Mouse (Mus musculus) urinary bladder, postnatal 36 days (tissue): ENCODE results near the gene Tsc22d4.

Experiments
- DNase-seq, 2 experiments: peaks; one replicate each; pipeline ENCODE4 v3.0.0; 2022; ENCODE audit warnings: low spot score in 2 of 2, mixed read lengths in 1 of 2

The Tsc22d4 gene

GRCm38 (mm10) chr5:137745214-137746171, at the start of gene Tsc22d4:
TSS of gene Tsc22d4 (plus strand) at chr5:137745730.
- DNase-seq = peak; percentile 81 to 90

GRCm38 (mm10) chr5:137695930-137696329, 49.6 kb upstream of the Tsc22d4 start:
- no peak for DNase-seq

GRCm38 (mm10) chr5:137699080-137699479, 46.5 kb upstream of the Tsc22d4 start:
- no peak for DNase-seq

GRCm38 (mm10) chr5:137699850-137700249, 45.7 kb upstream of the Tsc22d4 start:
- DNase-seq = no peak

- no peak for DNase-seq
Measured at GRCm38 (mm10) chr5:137705242-137705641, 40.3 kb upstream of the Tsc22d4 start.

GRCm38 (mm10) chr5:137706913-137707633, 38.5 kb upstream of the Tsc22d4 start:
- DNase-seq = peak; percentile 85 to 89

- no peak for DNase-seq
Measured at GRCm38 (mm10) chr5:137713454-137713853, 32.1 kb upstream of the Tsc22d4 start.

- no peak for DNase-seq
Measured at GRCm38 (mm10) chr5:137715685-137716084, 29.8 kb upstream of the Tsc22d4 start.

- no peak for DNase-seq
Measured at GRCm38 (mm10) chr5:137718020-137718790, 27.3 kb upstream of the Tsc22d4 start.

- DNase-seq = no peak
Measured at GRCm38 (mm10) chr5:137719088-137719487, 26.4 kb upstream of the Tsc22d4 start.

- DNase-seq = peak; percentile 32 to 38
Measured at GRCm38 (mm10) chr5:137720558-137721164, 24.9 kb upstream of the Tsc22d4 start.

GRCm38 (mm10) chr5:137723840-137724239, 21.7 kb upstream of the Tsc22d4 start:
- no peak for DNase-seq

- DNase-seq = no peak
Measured at GRCm38 (mm10) chr5:137726767-137727166, 18.8 kb upstream of the Tsc22d4 start.

- no peak for DNase-seq
Measured at GRCm38 (mm10) chr5:137733638-137734288, 11.8 kb upstream of the Tsc22d4 start.

- DNase-seq = no peak
Measured at GRCm38 (mm10) chr5:137734289-137735061, 11.1 kb upstream of the Tsc22d4 start.

- no peak for DNase-seq
Measured at GRCm38 (mm10) chr5:137737400-137737940, 8.1 kb upstream of the Tsc22d4 start.

GRCm38 (mm10) chr5:137738516-137738915, 7.0 kb upstream of the Tsc22d4 start:
- no peak for DNase-seq

- DNase-seq = no peak
Measured at GRCm38 (mm10) chr5:137739471-137739870, 6.1 kb upstream of the Tsc22d4 start.

- no peak for DNase-seq
Measured at GRCm38 (mm10) chr5:137740506-137740905, 5.0 kb upstream of the Tsc22d4 start.
